Mouse (Mus musculus) E14TG2a.4 (cell line): ENCODE data around the gene Usp38.

ENCODE experiments used
- CTCF ChIP-seq: conservative IDR thresholded peaks from 2 replicates; pipeline ENCODE4 v1.5.1; 2014; ENCODE audit warnings: low read length
- POU5F1 ChIP-seq: IDR thresholded peaks from 2 replicates; pipeline ENCODE4 v1.6.1; 2014; ENCODE audit warnings: low read length, borderline replicate concordance

GRCm38 (mm10) chr8:80952235-80952915 lies 62.4 kb downstream of the Usp38 start:
- TF ChIP-seq CTCF (no peak), POU5F1 (no peak)
